Mouse (Mus musculus) thymus, postnatal 10 days (tissue): ENCODE results near the gene H2-T22.
"Not testable (repeated sequence)": the region's sequence is repeated elsewhere in the genome, so short reads cannot be mapped to it uniquely, and the experiment has no call there.

Experiments
- DNase-seq, 2 experiments: peaks; one replicate each; pipeline ENCODE4 v3.0.0; 2021; ENCODE audit warnings: low spot score in 2 of 2

The H2-T22 gene

DNA sequence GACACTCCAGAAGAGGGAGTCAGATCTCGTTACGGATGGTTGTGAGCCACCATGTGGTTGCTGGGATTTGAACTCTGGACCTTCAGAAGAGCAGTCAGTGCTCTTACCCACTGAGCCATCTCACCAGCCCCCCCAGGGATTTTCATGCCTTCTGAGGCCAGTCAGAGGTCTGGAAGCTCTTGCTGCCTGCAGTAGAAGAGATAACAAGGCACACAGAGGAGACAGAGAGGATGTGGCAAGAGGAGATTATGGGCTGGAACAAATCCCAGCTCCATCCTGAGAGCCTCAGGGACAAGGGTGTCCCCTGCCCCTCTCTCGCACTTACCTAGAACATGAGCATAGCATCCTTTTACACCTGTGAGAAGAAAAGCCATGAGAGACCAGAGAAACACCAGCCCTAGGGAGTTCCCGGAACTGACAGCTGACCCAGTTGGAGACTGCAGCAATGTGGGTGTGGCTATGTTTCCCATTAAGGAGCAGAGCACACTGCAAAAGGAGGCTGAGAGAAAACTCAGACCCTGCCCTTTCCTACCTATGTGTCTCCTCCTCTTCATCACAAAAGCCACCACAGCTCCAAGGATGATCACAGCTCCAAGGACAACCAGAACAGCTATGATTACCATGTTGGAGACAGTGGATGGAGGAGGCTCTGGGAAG lies 12.4 kb downstream of the H2-T22 start:
- not testable (repeated sequence) for DNase-seq

DNA sequence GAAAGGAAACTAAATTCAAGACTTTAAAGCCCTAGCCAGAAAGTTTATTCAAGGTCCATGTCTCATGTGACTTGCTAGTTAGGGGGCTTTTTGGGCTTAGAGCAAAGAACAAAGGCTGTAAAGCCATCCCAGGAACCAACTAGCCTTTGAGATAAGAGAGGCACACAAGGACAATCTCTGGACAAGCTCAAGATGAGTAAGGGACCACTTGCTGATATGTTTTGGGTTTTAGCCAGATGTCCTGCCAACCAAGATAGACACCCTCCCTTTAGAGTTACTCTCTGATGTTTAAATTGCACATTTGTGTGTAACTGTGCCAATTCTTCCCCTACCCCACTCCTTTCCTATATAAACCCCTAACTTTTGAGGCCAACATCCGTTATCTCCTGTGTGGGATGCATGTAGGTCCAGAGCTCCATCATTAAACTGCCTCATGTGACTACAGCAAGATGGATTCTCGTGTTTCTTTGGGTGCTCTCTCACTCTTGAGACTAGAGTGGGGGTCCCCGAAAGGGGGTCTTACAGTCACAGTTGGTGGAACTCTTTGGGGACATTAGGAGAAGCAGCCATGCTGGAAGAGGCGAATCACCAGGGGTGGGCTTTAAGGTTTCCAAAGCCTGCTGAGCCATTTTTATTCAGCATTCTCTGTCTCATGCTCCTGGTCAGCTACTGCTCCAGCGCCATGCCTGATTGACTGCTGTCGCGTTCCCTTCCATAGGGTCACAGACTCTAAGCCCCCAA lies 13.5 kb downstream of the H2-T22 start:
- DNase-seq = no peak

DNA sequence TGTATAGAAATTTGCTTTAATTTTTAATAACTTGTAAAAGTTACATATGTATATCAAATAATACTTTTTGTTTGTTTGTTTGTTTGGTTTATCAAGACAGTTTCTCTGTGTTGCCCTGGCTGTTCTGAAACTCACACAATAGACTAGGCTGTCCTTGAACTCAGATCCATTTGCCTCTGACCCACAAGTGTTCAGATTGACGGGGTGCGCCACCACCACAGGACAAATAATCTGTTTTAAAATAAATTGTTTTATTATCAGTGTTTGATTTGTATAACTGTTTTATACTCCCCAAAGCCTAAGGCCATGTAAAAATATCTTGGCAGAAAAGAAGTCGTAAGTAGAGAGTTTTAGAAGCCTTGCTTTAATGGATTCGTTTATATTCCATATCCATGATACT lies 14.9 kb downstream of the H2-T22 start:
- DNase-seq = no peak

- DNase-seq = no peak
Observed at GRCm38 (mm10) chr17:36025901-36026300, 16.6 kb downstream of the H2-T22 start.

DNA sequence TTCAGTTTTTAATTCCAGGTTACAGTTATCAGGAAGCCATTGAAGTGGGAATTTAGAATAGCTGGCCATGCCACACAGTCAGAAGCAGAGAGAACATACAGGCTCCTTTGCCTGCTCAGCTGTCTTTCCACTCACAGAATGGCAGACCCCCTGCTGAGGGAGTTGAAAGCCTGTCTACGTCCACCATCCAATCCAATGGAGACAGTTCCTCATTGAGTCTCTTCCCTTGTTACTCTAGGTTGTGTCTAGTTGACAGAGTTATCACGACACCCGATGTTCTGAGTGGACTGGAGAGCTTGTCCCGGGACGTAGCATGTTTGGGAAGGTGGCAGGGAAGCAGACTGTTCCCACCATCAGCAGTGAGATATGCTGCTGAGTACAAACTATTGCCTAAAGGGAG lies 17.4 kb downstream of the H2-T22 start:
- DNase-seq = no peak

DNA sequence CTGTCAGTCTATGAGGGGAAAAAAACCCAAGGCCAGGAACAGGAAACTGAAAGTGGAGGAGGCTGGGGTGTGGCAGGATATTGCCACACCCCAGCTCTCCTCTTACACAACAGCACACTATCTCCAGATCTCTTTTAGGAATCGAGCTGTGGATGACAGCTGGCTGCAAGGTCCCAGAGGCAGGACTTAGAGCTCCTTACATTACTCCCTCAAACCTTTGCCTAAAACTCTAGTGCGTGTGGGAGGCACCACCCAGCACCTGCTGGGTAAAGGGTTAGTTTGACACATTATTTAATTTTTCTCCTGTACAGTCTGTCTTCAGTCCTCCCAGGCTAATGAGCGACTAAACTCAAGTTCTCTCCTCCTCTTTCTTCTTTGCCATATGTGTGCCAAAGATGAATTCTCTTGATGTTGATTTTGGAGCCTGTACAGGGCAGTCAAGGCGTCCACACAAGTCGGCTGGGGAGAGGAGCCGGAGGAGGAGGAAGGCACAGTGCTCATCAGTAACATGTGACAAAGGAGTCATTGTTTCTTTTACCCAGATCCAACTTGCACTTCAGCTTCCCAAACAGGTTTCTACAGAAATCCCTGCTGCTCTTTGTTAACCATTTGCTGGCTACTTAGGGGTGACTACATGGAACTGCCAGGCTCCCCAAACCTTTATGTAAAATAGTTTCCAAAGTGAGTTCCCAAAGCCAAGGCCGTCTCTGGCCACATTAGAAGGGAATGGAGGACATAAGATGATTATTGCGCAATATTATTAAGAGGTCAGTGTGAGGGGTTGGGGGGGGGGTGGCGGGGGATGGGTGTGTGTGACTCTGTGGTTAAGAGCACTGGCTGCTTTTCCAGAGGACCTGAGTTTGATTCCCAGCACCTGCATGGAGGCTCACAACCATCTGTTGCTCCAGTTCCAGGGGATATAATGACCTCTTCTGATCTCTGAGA lies 18.6 kb downstream of the H2-T22 start:
- no peak for DNase-seq

DNA sequence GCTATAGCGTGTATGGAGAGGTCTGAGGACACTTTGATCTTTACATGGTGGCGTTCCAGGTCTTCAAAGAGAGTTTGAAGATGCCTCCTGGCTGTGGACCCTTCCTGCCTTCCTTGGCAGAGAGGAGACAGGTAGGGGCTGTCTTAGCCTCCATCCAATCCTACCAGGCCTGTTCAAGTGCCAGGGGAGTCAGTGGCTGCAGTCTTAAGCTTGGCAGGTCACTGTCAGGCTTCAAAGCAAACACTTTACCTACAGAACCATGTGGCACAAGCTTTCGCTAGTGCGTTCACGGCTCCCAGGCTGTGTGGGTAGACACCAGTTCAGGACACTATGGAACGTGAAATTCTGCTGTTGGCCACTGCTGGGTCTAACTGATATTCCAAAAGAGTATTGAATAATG lies 19.6 kb downstream of the H2-T22 start:
- no peak for DNase-seq

DNA sequence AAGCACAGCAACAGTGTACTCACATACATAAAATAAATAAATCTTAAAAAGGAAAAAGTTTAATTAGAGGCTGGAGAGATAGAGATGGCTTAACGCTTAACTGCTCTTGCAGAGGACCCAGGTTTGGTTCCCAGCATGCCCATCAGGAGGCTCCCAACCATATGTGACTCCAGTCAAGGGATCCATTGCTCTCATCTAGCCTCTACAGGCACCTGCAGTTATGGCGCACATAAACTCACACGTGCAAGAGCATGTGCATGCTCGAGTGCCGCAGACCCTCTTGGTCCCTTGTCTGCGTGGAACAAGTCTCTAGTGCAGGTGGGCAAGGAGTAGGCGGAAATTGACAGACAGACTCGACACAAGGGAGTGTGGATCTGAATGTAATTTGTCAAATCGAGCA lies 20.4 kb downstream of the H2-T22 start:
- DNase-seq = no peak

GRCm38 (mm10) chr17:36021309-36021708 lies 21.2 kb downstream of the H2-T22 start:
- no peak for DNase-seq

GRCm38 (mm10) chr17:36020191-36021073 lies 22.1 kb downstream of the H2-T22 start, which contains the start of gene H2-T24:
Gene H2-T24 (minus strand): TSS chr17:36020560.
- DNase-seq = peak; percentile 71 to 75

DNA sequence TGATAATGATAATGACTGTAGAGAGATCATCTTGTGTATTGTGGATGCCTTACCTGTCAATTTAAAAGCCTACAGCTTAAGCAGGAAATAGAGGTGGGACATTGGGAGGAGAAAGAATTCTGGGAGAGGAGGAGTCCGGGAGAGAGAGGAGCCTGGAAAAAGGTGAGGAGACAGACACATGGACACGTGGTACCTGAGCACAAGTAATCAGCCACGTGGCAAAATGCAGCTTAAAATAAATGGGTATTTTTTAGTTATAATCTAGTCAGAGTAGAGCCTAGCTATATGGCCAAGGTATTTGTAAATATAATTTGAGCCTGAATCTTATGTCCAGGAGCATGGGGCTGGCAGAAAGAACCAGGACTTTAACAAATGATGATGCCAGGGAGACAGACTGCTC lies 23.0 kb downstream of the H2-T22 start:
- no peak for DNase-seq

GRCm38 (mm10) chr17:36018979-36019378 lies 23.6 kb downstream of the H2-T22 start:
- no peak for DNase-seq

DNA sequence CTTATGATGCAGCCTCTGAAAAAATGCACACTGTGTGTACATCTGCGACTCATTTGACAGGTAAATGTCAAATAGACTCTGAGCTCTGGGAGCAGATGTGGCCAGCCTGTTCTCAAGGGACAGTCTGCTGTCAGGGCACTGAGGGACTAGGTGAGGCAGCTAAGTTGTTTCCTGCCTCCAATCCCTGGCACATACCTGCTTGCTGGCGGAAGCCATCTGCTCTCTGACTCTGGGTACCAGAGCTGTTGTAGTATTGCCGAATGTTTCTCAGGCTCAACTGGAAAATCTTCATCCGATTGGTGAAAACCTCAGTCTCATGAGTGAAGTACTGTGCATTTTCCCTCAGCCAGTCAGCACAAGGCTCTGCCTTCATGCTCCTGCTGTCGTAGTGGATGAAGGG lies 25.5 kb downstream of the H2-T22 start:
- DNase-seq = no peak

GRCm38 (mm10) chr17:36014977-36015376 lies 27.6 kb downstream of the H2-T22 start:
- DNase-seq = no peak

DNA sequence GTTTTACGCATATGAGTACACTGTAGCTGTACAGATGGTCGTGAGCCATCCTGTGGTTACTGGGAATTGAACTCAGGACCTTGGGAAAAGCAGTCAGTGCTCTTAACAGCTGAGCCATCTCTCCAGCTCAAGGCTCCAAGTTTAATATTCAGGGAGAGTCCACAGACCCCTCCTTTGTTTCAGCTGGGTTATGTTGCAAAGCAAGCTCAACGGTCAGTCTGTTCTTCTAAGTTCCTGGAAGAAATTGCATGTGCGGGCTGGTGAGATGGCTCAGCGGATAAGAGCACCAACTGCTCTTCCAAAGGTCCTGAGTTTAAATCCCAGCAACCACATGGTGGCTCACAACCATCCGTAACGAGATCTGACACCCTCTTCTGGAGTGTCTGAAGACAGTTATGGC lies 38.1 kb downstream of the H2-T22 start:
- DNase-seq = not testable (repeated sequence)

DNA sequence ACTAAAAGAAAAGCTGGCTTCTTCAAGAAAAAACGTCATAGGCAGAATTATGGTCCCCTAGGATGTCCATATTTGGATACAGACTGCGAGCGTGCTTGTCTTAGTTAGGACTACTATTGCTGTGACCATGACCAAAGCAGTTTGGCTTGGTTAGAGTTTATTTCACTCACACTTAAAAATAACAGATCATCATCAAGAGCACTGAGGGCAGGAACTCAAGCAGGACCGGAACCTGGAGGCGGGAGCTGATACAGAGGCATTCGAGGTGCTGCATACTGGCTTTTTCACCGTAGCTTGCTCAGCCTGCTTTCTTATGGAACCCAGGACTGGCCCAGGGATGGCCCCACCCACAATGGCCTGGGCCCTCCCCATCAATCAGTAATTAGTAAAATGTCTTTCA lies 39.2 kb downstream of the H2-T22 start:
- no peak for DNase-seq

GRCm38 (mm10) chr17:36001966-36002365 lies 40.6 kb downstream of the H2-T22 start:
- DNase-seq = no peak

DNA sequence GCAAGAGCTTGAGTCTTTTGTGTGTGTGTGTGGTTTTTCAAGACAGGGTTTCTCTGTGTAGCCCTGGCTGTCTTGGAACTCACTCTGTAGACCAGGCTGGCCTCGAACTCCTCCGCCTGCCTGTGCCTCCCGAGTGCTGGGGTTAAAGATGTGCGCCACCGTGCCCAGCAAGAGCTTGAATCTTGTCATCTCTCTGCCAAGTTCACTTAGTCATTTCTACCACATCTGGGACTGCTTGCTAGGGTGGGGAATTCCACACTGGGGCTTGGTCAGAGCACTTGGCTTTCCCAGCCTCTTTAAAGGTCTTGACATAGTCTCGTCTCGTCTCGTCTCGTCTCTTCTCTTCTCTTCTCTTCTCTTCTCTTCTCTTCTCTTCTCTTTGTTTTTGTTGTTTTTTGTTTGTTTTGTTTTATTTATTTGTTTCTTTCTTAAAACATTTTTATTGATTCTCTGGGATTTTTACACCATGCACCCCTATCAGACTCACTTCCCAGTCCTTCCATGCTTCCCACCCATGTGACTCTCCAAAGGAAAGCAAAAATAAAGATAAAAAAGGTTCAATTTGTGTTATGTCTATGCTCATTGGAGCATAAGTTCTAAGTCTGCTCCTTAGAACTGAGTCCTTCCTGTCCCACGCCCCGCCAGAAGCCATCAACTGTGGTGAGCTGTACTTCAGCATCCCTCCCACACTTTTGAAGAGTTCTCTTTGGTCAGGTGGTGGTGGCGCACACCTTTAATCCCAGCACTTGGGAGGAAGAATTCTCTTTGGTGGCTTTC lies 41.2 kb downstream of the H2-T22 start:
- DNase-seq = no peak

- DNase-seq = no peak
Observed at GRCm38 (mm10) chr17:36000349-36000748, 42.2 kb downstream of the H2-T22 start.

DNA sequence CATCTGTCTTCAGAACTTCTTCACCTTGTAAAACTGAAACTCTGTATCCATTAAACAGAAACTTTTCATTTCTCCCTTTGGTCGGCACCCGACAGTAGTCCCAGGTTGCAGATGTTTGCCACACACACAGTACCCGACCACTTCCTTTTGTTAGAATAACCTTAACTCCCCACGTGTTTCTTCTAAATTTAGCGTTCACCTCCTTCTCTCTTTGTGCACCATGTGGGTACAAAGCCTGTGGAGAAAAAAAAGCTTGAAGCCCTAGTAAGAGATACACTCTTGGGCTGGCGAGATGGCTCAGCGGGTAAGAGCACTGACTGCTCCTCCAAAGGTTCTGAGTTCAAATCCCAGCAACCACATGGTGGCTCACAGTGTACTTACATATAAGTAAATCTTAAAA lies 43.2 kb downstream of the H2-T22 start:
- peak; percentile 81 to 84 for DNase-seq
